Mouse (Mus musculus) thymus, postnatal 14 days (tissue): ENCODE data around the gene Tube1.

Experiments
- DNase-seq: peaks from one replicate; pipeline ENCODE4 v3.0.0; 2021

The Tube1 gene

DNA sequence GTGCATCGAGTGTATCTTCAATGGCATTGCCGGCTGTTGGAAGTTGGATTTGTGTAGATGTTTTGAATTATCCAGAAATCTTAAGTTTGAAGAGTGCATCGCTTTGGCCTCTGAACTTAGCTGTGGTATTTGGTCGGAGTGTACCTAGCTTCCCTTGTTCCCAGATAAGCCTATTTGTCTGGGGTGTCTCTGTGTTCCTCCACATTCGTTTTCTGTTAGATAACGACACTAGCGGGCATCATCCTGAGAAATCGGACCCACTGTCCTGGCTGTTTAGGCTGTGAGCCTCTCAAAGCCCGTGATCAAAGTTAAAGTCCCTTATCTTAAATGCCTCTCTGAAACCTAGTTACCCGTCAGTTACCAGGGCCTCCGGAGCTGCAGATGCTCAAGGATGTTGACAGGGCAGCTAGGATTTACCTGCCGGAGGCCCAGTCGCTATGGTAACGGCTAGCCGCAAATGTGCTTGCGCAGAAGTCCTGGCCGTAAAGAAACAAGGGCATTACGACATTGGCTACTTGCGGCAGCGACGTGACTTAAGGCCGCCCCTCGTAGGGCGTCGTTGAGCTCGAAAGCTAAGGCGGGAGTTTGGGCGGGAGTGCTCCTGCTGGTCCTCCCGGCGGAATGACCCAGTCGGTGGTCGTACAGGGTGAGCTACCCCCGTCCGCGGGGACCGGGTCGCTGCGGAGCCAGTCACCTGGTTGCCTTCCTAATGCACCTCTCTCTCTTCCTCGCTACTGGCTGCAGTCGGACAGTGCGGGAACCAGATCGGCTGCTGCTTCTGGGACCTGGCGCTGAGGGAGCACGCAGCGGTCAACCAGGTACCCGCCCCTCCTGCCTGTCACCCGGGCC is at the start of gene Tube1, which contains the start of gene Fam229b:
Gene Tube1 (plus strand): TSS at position 515 of the 849 bp plus-strand sequence.
Gene Fam229b (minus strand): TSS at position 453 of the 849 bp plus-strand sequence.
- DNase-seq, result peak; percentile 95

DNA sequence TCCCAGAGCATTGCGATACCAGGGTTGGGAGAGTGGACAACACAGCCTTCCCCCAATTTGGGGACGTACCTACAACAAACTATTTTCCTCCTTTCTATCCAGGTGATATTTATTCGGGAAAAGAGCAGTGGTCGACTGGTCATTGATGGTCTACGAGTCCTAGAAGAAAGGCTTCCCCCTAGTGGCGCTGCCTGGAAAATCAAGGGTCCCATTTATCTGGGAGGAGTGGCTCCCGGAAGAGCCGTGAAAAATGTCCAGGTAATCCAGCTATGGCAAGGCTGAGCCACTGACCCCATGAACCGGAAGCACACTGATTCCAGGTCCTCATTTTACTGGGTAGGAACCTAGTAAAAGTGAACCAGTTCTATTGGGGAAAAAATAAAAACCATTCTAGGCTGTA is 36.8 kb upstream of the Tube1 start:
- DNase-seq, result peak; percentile 16

DNA sequence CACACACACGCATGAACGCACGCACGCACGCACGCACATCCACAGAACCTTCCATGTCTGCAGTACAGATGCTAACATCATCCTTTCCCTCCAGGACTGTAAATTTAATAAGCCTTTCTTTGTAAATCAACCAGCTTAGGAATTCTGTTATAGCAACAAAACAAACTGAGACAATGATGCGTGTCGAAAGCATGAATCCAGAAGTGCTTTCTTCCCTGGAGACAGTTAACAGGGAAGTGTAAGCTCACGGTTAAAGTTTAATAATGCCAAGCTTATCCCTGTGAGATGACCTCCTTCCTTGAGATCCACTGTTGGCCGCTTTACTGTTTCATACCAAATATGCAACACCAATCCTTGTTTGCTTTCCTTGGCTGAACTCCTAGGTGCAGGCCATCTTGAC is 35.0 kb upstream of the Tube1 start:
- no peak for DNase-seq

DNA sequence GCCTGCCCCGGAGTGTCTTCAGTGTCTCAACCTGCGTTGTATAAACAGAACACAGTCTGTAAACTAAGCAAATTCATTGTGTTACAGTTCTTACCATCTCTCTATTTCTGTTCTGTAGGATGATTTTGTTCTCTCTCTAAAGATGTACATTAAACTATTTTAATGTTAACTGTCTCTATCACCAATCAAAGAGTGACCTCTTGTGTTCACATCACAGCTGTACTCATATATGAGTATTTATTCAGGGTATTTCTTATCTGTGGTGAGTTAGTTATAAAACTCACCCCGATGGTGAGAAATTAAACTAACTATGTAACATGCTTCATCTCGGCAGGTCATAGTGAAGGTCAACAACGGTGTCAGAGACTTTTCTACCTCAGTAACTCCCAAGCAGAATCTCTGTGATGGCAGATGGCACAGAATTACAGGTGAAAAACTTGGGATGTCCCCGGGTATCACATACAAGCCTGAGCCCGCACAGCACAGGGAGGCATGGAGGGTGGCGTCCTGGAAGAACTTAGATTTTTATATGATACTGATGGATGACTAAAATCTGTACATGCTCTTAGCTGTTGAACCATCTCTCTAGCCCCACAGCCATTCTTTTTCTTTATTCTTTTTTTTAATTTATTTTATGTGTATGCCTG is 28.9 kb upstream of the Tube1 start:
- DNase-seq, result no peak

DNA sequence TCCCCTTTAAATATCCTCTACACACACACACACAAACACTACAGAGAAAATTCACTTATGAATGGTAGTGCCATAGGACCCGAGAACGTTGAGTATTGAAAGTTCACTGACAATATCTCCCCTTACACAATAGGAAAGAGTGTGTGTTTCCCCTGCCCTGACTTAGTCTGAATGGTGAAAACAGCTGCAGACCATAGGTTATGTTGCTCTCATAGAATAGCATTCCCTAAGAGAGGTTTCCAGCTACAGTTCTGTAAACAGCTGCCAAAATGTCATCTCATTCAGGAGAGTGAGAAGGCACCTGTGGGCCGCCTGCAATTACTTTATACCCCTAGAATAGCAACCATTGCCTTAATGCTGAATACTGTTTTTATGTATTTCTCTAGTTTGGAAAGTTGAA is 27.4 kb upstream of the Tube1 start:
- no peak for DNase-seq

DNA sequence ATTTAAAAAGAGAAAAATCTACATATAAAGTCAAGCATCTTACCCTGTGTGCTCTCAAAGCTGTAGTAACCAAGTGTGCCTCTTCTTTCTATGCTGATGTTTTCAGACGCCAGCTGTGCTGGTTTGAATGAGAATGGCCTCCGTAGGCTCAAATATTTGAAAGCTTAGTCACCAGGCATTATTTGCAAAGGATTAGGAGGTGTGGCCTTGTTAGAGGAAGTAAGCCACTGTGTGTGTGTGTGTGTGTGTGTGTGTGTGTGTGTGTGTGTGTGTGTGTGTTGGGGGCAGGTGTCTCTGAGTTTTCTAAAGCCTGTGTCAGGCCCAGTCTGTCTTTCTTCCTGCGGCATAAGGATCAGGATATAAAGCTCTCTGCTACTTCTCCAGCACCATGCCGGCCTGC is 26.8 kb upstream of the Tube1 start:
- DNase-seq, result no peak

DNA sequence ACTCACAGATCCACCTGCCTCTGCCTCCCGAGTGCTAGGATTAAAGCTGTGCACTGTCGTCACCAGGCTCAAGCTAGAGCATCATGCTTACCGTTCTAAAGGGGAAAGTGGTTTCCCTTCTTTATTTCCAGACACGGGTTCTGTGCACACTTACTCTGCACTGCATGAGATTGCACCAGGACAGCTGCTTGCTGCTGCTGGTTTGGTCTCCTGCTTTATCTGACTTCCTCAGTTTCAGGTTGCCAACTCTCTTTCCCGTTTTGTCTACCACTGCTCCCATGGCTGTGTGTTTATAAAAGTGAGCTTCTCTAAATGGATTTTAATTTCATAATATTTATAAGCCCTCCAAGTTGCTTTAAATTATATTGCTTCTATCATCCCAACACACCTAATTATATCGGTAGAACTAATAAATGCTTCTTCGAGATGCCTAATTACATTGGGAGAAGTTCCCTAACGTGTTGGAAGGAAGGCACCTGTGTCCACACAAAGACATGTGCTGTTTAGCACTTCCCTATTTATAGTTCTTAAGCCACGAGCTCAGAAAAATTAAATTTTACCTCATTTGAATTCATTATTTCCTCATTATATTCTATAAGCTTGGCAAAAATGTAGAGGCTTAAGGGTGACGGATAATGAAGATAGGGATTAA is 24.8 kb upstream of the Tube1 start:
- no peak for DNase-seq

DNA sequence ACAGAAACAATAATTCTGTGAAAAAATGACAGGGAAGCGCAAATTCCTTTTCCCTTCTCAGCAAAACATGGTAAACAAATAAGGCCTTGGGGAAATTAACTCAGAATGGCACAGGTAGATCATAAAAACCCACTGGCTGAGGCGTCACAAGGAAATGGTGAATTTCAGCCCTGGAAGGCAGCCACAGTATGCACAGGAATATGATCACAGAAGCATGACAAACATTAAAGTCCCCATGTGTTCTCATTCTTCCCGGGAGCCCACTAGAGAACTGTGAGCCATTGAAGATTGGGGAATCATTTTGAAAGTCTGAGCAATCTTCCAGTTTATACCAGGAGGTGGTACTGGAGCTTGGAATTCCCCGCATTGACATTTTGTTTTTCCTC is 24.3 kb upstream of the Tube1 start:
- DNase-seq, result no peak

DNA sequence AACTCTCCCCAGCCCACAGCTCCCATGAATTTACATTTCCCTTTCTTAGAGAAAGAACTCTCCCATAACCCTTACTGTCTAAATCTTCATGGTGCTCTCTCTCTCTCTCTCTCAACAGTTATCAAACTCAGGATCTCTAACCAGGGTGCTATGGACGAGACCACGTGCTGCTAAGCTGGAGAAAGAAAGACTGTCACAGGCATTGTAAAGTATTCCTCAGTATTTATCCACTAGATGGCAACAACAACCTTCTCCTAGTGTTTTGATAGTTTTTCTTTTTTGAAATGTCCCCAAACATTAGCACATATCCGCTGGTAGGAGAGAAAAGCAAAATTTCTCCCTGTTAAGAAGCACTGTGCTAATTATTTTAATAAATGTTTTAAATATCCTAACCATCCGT is 12.4 kb upstream of the Tube1 start:
- no peak for DNase-seq

DNA sequence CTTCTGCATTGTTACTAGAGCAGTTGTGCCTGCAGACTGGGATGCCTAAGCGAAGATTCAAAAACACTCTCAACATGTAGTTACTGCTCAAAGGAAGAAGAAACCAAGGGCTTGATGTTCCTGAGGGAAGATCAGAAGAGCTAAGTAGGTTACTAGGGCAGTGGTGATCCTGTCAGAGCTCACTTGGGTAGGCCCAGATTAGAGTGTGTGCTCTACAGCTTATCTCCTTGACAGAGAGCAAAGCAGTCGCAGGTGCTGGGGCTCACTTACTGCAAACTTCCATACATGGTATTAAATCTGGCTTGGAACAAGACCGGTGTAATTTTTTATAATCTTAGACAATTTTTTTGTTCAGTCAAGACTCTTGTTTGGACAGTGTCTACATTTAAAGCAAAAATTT is 4.0 kb downstream of the Tube1 start:
- peak; percentile 69 for DNase-seq

DNA sequence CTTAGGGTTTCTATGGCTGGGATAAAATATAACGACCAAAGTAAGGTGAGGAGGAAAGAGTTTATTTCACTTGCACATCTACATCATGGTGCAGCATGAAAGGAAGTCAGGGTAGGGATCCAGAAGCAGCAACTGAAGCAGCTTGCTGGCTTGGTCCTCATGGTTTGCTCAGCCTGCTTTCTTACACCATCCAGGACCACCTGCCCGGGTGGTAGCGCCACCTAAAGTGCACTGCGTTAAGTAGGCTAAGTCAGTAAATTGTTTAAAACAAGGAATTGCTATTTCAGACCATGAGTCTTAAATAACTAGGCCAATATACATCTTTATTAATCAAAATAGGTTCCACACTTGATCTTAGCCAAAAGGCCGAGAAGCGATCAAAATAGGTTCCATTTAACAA is 5.0 kb downstream of the Tube1 start:
- peak; percentile 64 for DNase-seq

DNA sequence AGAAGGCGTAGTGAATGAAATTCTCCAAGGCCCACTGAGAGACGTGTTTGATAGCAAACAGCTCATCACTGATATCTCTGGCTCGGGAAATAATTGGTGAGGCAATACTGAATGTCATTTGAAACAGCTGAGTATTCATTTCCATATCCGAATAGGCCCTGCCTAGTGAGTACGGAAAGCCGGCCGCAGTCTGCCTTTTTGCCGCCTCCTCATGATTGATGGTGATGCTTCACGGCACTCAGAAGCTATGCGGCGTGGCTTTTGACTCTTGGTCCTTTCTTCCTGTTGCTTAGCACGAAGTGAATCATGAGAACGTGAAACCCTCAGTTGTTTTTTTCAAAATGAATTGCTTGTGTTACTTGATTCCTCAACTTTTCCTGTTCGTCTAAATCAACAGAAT is 7.1 kb downstream of the Tube1 start:
- no peak for DNase-seq

DNA sequence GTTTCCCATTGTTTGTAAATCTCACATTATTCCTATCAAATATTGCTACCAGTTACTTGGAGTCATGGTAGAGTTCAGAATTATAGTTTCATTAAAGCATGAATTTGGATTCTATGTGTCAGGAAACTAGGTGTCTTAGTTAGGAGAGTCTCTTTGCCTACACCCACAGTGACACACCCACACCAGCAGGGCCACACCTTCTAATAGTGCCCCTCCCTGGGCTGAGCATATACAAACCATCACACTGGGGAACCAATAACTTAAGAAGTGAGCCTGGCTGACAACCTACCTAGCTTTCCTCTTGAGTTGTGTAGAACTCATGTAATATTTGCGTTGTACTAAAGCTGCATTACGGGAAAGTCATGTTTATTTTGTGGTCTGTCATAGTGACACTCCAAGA is 7.6 kb downstream of the Tube1 start:
- no peak for DNase-seq

DNA sequence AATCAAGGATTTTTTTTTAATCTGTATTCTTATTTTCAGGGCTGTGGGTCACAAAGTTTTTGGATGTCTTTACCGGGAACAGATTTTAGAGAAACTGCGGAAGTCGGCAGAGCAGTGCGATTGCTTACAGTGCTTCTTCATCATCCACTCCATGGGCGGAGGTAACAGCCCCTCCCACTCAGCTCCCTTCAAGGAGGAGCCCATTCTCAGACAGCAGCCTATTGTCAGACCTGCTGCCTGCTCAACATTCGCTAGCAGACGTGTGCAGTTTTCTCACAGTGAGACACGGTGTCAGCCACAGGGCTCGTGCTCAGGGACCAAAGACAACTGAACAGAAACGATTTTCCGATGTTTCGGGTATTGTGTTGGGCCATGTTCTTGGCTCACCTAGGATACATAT is 8.4 kb downstream of the Tube1 start:
- no peak for DNase-seq

DNA sequence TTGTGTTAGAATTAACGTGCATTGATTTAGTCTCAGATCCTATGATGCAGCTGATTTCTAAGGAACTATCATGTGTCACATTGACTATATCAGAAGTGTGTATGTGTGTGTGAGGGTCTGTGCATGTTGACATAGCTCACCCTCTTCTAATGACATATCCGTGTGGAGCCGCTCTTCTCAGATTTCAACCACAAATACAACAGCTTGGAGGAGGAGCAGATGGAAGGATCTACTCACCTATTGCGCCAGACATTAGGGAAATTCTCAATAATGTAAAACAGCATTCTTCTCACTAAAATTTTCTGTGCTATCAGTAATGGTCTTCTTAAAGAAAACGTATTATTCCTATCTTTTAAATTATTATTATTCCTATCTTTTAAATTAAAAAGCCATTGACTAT is 22.9 kb downstream of the Tube1 start:
- no peak for DNase-seq

DNA sequence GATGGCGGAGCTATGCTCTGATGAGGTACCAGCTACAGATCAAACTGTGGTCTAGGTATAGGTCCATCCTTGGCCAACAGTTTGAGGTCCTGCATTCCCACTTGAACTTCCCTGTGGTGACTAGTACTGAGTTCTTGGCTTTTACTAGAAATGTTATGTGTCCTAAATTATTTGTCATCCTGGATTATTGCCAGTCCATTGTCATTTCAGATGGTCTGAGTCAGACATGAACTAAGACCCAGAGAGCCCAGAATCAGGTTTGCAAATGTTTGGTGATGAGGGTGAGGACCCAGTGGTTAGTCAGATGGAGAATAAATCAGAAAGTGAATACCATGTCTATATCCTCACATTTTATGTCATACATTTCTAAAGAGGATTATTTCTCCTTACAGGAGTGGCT is 23.5 kb downstream of the Tube1 start:
- DNase-seq, result no peak

DNA sequence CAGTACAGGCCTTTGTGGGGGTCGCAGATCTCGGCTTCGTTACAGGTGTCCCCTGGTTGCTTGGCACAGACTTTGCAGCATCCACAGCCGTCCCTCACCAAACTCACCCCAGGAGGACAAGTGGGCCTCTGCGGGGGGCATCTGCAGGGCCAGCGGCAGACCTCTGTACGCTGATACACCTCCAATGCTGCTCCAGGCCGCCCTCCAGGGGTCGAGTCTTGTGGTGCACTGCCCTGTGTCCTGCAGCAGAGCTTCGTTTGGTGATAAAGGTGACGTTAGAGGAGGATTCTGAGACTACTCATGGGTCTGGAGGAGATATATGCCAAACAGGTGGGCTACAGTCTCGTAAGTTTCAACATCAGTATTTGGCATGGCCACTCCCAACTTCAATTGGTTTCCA is 24.5 kb downstream of the Tube1 start:
- peak; percentile 46 for DNase-seq

DNA sequence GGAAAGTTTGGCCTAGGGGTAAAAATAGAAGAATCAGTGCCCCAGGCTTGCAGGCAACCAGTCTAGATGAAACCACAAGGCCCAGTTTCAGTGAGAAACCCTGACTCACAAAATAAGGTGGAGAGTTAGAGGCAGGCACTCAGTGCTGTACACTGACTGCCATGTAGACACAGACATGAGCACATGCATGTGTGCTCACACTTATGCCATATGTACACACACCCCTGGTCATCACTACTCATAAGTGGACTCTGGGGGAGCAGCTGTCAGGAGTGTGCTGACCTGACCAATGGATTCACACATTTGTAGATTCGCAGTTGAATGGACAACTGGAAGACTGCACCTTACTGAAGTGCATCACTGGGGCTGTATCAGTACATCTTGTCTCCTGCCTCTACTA is 27.6 kb downstream of the Tube1 start:
- DNase-seq, result no peak

DNA sequence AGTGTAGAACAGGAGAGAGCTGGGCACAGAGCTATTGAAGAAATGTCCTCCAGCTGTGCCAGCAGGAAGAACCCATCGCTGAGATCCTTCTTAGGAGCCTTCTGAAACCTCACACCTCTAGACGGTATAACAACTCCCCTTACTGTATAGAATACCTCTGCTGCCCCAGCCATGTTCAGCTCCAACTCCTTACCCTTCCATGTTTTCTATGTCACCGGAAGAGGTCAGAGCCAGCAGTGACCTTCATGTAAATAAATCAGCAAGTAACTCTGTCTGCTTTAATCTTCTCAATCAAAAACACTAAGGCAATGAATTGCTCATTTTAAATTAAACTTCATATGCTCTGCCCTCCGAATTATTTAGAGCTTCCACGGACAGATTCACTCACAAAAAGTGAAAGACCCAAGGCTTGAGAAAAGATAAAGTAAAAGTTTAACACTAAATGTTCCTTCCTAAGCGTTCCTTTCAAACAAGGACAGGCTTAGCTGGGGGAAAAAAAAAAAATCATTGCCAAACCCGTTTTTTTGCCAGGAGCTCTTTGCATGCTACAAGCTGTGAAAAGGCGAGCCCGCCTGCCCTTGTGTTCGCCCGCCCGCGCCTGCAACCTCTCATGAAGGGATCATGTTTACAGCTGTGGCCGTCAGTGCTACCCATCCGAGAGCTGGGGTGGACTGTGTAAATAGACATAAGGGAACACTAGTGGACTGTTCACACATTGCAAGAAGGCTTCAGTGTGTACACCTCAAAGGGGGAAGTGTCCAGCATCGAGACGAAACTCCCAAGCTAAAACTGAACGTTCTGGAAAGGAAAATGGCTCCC is 29.1 kb downstream of the Tube1 start:
- DNase-seq, result no peak

DNA sequence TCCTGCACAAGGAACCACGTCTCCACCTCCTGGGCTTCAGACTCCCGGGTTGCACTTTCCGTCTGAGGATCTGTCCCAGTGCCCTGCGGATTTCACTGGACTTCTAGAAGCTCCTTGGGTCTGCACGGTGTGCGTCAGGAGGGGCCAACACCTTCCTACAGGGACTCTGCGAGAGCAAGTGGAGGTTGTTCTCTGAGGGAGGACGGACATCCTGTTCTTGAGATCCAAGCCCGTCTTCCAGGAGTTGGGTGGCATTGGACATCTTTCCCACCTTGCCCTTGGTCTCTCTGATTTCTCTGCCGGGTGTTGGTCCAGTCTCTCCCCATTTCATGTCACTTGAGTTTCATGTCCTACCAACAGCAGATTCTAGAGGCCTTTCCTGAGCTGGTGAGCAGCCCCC is 29.9 kb downstream of the Tube1 start, which contains the start of gene Ccn6:
Gene Ccn6 (minus strand): TSS at position 101 of the 400 bp plus-strand sequence.
- DNase-seq, result no peak

DNA sequence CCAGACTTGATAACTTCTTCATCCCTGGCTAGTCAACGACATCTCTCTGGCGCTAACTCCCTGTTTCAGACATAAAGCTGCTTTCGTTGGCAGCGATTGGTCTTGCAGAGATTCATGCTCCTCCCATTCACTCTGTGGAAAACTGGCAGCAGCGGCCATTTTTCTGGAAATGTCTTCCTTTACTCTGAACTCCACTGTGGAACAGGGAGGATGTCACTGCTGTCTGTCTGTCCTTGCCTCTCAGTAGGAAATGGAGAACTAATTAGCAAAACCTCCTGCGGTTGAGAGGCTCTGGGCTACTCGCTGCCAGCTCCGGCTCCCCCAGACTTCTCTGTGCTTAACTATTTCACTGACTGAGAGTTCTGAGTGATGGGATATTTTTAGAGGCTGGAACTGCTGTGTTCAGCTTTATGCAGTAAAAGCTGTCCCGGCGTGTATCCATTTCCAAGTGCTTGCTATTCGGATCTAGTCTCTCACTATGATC is 31.9 kb downstream of the Tube1 start:
- DNase-seq, result no peak

DNA sequence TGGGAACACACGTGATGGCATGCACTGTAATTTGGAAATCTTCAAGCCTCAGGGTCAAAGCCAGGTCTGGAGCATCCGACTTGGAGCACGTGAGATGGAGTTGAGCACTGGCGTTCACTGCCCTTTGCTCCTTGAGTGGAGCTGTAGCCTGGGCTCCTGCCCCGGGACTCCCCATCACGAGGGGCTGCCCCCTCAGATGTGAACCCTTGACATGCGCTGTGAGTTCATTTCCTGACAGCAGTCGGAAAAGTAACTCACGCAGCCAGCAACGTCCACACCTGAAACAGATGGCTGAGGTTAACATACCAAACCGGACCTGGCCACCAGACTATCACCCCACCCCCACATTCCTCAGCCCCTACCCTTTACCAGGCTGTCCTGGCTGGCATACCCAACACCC is 33.8 kb downstream of the Tube1 start:
- no peak for DNase-seq

DNA sequence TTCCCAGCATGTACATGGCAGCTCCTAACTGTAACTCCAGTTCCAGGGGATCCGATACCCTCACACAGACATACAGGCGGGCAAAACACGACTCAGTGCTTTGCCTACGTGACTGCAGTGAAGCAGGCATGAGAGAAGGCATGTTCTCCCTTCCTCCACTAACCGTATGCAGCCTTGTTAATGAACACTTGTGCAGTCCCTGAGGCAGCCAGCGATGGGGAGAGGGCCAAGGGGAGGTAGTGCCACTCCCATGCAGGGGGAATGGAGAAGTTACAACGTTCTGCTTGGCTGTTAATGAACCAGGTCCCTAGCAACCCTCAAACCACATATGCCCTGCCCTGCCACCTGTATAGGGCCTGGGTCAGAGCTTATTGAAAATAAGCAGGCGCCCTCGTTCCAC is 35.9 kb downstream of the Tube1 start:
- no peak for DNase-seq
